Mouse (Mus musculus) thymus, postnatal 14 days (tissue): ENCODE data around the gene Zfyve27.

Source experiments
- DNase-seq: peaks from one replicate; pipeline ENCODE4 v3.0.0; 2021

Gene Zfyve27

GRCm38 (mm10) chr19:42163764-42164163 lies at the start of gene Zfyve27:
Zfyve27 (plus strand) TSS chr19:42163951.
- DNase-seq = no peak

GRCm38 (mm10) chr19:42115783-42116335 lies 47.9 kb upstream of the Zfyve27 start:
- DNase-seq = no peak

GRCm38 (mm10) chr19:42118142-42118541 lies 45.6 kb upstream of the Zfyve27 start:
- DNase-seq = no peak

GRCm38 (mm10) chr19:42118596-42118995 lies 45.2 kb upstream of the Zfyve27 start:
- DNase-seq = no peak

- no peak for DNase-seq
Observed at GRCm38 (mm10) chr19:42120451-42120850, 43.3 kb upstream of the Zfyve27 start.

- DNase-seq = no peak
Observed at GRCm38 (mm10) chr19:42124684-42125083, 39.1 kb upstream of the Zfyve27 start.

- no peak for DNase-seq
Observed at GRCm38 (mm10) chr19:42125501-42126218, 38.1 kb upstream of the Zfyve27 start.

GRCm38 (mm10) chr19:42126219-42126605 lies 37.5 kb upstream of the Zfyve27 start:
- DNase-seq = no peak

GRCm38 (mm10) chr19:42127024-42127423 lies 36.7 kb upstream of the Zfyve27 start:
- DNase-seq = no peak

- peak; percentile 33 for DNase-seq
Observed at GRCm38 (mm10) chr19:42128052-42128740, 35.6 kb upstream of the Zfyve27 start.

- DNase-seq = peak; percentile 97
Observed at GRCm38 (mm10) chr19:42128787-42129508, 34.8 kb upstream of the Zfyve27 start, which contains the start of gene Avpi1. Avpi1 (minus strand) TSS chr19:42129059.

- no peak for DNase-seq
Observed at GRCm38 (mm10) chr19:42129509-42130293, 34.0 kb upstream of the Zfyve27 start.

GRCm38 (mm10) chr19:42130294-42130606 lies 33.5 kb upstream of the Zfyve27 start:
- no peak for DNase-seq

GRCm38 (mm10) chr19:42131101-42131500 lies 32.6 kb upstream of the Zfyve27 start:
- DNase-seq = no peak

- DNase-seq = no peak
Observed at GRCm38 (mm10) chr19:42135070-42135469, 28.7 kb upstream of the Zfyve27 start.

- no peak for DNase-seq
Observed at GRCm38 (mm10) chr19:42136126-42136525, 27.6 kb upstream of the Zfyve27 start.

- DNase-seq = no peak
Observed at GRCm38 (mm10) chr19:42137167-42137672, 26.5 kb upstream of the Zfyve27 start.

- DNase-seq = no peak
Observed at GRCm38 (mm10) chr19:42138517-42139285, 25.1 kb upstream of the Zfyve27 start.

- DNase-seq = no peak
Observed at GRCm38 (mm10) chr19:42139724-42140517, 23.8 kb upstream of the Zfyve27 start.

- no peak for DNase-seq
Observed at GRCm38 (mm10) chr19:42141998-42142397, 21.8 kb upstream of the Zfyve27 start.

- no peak for DNase-seq
Observed at GRCm38 (mm10) chr19:42142757-42143156, 21.0 kb upstream of the Zfyve27 start.
